Mouse (Mus musculus) left cerebral cortex, adult 2 months (tissue): Measurements from ENCODE around the gene Ddb1. TPM values are rescaled to one million over a fixed set of nuclear protein-coding genes. Genes with fewer than 3 reads are reported as not detected.
"Not testable (repeated sequence)": the region's sequence is repeated elsewhere in the genome, so short reads cannot be mapped to it uniquely, and the experiment has no call there.

Source experiments
- DNase-seq, 2 experiments: peaks; one replicate each; pipeline ENCODE4 v3.0.0; 2021 to 2022; ENCODE audit warnings: low spot score in 2 of 2, mixed read lengths in 1 of 2; ENCODE audit errors: extremely low spot score in 1 of 2
- H3K27ac ChIP-seq: fragments of 200-600 bp; 2 replicates; pipeline ENCODE4 v1.8.1; 2022
- H3K4me3 ChIP-seq: fragments of 200-600 bp; 2 replicates; pipeline ENCODE4 v1.8.1; 2022
- CTCF ChIP-seq: fragments of 200-600 bp; IDR thresholded peaks from 2 replicates; pipeline ENCODE4 v1.8.1; 2022; ENCODE audit warnings: antibody characterized with exemption, mild to moderate bottlenecking, moderate library complexity
- intact Hi-C: fragments of 180-260 bp; cut with DNase I; formaldehyde crosslinking; loops from one replicate; pipeline ENCODE4 v1.15.1; 2025
- long read RNA-seq, 2 experiments: library from polyadenylated mRNA; stranded (forward); transcript quantifications; one replicate each; pipeline ENCODE4 v2.0.0; 2021; ENCODE audit warnings: borderline mapping rate in 2 of 2
- total RNA-seq, 2 experiments: library from RNA; stranded (reverse); gene quantifications; 2 replicates each; pipeline ENCODE4 v1.2.3; 2021

The Ddb1 gene
- 100 to 1,000 TPM; 191 to 206 TPM for total RNA-seq
- long read RNA-seq, experiment 1, full-length matches to known transcripts: 277 of 333 reads
- long read RNA-seq, experiment 1, partial matches to known transcripts: 25 of 333 reads
- long read RNA-seq, experiment 1, other reads (novel, unspliced or antisense): 31 of 333 reads
- long read RNA-seq, experiment 2, full-length matches to known transcripts: 183 of 236 reads
- long read RNA-seq, experiment 2, partial matches to known transcripts: 32 of 236 reads
- long read RNA-seq, experiment 2, other reads (novel, unspliced or antisense): 21 of 236 reads

- peak; percentile 64 for TF ChIP-seq CTCF
- intact Hi-C loops: loop anchor here (1.0 to 5.0 kb wide), 3 partner anchors 28 to 78 kb away; partner anchors contain the start of genes Cpsf7, Cyb561a3, Sdhaf2 and Tmem138
- peak; percentile 99 for DNase-seq
- peak within 1 kb of the TSS; percentile 93 for H3K4me3 ChIP-seq
- peak within 1 kb of the TSS; percentile 96 for H3K27ac ChIP-seq
Measured at GRCm38 (mm10) chr19:10605293-10605900, at the start of gene Ddb1, which contains the start of gene Tkfc. Ddb1 (plus strand) TSS chr19:10605327. Tkfc (minus strand) TSS chr19:10605654.

- Histone ChIP-seq H3K27ac (peak within 1 kb of the TSS; percentile 90), H3K4me3 (peak within 1 kb of the TSS; percentile 76)
- intact Hi-C loops: loop anchor here (1.0 kb wide), 2 partner anchors 21 to 49 kb away; partner anchors contain the start of genes Cyb561a3, Ddb1, Tkfc and Tmem138
- no peak; the same call in 1 of the 2 replicates for TF ChIP-seq CTCF
- DNase-seq: peak; percentile 86 to 88
Measured at GRCm38 (mm10) chr19:10555624-10556510, 49.3 kb upstream of the Ddb1 start, which contains the start of gene Tmem216. Tmem216 (minus strand) TSS chr19:10556238.

- intact Hi-C loops: no loop called here
- Histone ChIP-seq H3K4me3 (no peak overlapping the region), H3K27ac (no peak overlapping the region)
- TF ChIP-seq CTCF: no peak
- DNase-seq: no peak
Measured at GRCm38 (mm10) chr19:10557001-10557400, 48.1 kb upstream of the Ddb1 start.

- Histone ChIP-seq H3K27ac (no peak overlapping the region), H3K4me3 (no peak overlapping the region)
- DNase-seq: no peak
- intact Hi-C loops: no loop called here
- no peak for TF ChIP-seq CTCF
Measured at GRCm38 (mm10) chr19:10557430-10557829, 47.7 kb upstream of the Ddb1 start.

GRCm38 (mm10) chr19:10557837-10558375, 47.2 kb upstream of the Ddb1 start:
- intact Hi-C loops: not testable (repeated sequence)
- peak; percentile 44 for TF ChIP-seq CTCF

GRCm38 (mm10) chr19:10560108-10560507, 45.0 kb upstream of the Ddb1 start:
- H3K27ac ChIP-seq: no peak overlapping the region
- intact Hi-C loops: no loop called here

More at GRCm38 (mm10) chr19:10557837-10558375, 47.2 kb upstream of the Ddb1 start:
- DNase-seq, H3K27ac ChIP-seq, H3K4me3 ChIP-seq: not testable (repeated sequence)

GRCm38 (mm10) chr19:10561558-10562314, 43.4 kb upstream of the Ddb1 start:
- no peak for DNase-seq
- Histone ChIP-seq H3K4me3 (no peak overlapping the region), H3K27ac (no peak overlapping the region)
- no peak for TF ChIP-seq CTCF
- intact Hi-C loops: no loop called here

More at GRCm38 (mm10) chr19:10560108-10560507, 45.0 kb upstream of the Ddb1 start:
- DNase-seq: no peak
- peak; percentile 25 for TF ChIP-seq CTCF
- no peak overlapping the region for H3K4me3 ChIP-seq

- no peak overlapping the region for H3K4me3 ChIP-seq
- DNase-seq: no peak
- H3K27ac ChIP-seq: no peak overlapping the region
- no peak for TF ChIP-seq CTCF
- intact Hi-C loops: no loop called here
Measured at GRCm38 (mm10) chr19:10562351-10562750, 42.8 kb upstream of the Ddb1 start.

GRCm38 (mm10) chr19:10564278-10564677, 40.8 kb upstream of the Ddb1 start:
- intact Hi-C loops: no loop called here
- no peak overlapping the region for H3K4me3 ChIP-seq
- no peak for DNase-seq
- TF ChIP-seq CTCF: no peak
- no peak overlapping the region for H3K27ac ChIP-seq

GRCm38 (mm10) chr19:10565217-10565616, 39.9 kb upstream of the Ddb1 start:
- DNase-seq: no peak
- Histone ChIP-seq H3K27ac (no peak overlapping the region), H3K4me3 (no peak overlapping the region)
- TF ChIP-seq CTCF: no peak
- intact Hi-C loops: no loop called here

- Histone ChIP-seq H3K27ac (no peak overlapping the region), H3K4me3 (no peak overlapping the region)
- no peak for DNase-seq
- intact Hi-C loops: no loop called here
- no peak for TF ChIP-seq CTCF
Measured at GRCm38 (mm10) chr19:10569627-10570026, 35.5 kb upstream of the Ddb1 start.
